Mouse (Mus musculus) layer of hippocampus, adult 9-11 months (tissue): ENCODE data around the gene Olfr1080.
"Not testable (repeated sequence)": the region's sequence is repeated elsewhere in the genome, so short reads cannot be mapped to it uniquely, and the experiment has no call there.

Source experiments
- DNase-seq: peaks from one replicate; pipeline ENCODE4 v3.0.0; 2022

The Olfr1080 gene

DNA sequence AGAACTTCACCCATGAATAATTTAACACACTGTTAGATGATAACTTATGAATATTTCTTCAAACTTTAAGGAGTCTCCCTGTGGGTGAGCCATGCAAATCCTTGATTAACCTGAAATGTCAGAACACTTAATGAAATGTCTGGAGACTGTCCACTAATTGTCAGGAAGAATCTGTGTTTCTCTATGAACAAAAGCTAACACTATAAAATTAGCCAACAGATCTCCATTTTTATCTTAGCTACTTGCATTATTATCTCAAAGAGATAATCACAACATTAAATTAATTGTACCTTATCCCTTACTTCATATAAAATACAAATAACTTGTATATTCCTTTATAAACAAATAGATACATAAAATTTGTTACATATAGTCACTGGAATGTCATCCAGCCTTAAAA is at the start of gene Olfr1080:
Olfr1080 (minus strand) TSS at position 101 of the 400 bp plus-strand sequence.
- DNase-seq = not testable (repeated sequence)

DNA sequence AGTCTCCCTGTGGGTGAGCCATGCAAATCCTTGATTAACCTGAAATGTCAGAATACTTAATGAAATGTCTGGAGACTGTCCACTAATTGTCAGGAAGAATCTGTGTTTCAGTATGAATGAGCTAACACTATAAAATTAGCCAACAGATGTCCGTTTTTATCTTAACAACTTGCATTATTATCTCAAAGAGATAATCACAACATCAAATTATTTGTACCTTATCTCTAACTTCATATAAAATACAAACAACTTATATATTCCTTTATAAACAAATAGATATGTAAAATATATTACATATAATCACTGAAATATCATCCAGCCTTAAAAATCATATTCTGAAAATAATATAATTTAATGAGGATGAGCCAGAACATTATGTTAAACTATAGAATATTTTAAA is 40.8 kb upstream of the Olfr1080 start, which contains the start of gene Olfr1082:
Olfr1082 (minus strand) TSS at position 101 of the 400 bp plus-strand sequence.
- DNase-seq = not testable (repeated sequence)

DNA sequence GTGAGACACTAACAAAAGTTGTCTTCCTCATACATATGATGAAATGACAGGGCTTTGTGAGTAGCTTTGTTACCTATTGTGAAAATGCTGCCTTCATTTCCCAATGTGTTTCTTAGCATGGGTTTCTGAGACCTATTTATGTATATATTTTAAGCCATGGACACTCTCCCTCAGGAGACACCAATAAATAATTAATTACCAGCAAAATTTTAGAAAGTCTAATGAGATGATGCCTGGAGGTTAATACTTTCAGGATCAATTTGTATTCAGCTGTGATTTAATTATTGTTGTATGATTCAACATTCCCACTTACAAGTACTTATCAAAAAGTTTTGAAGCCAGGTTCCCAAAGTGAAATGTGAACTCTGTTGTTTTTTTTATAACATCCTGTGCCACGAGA is 15.7 kb downstream of the Olfr1080 start, which contains the start of gene Olfr1079:
Olfr1079 (minus strand) TSS at position 101 of the 400 bp plus-strand sequence.
- no peak for DNase-seq

DNA sequence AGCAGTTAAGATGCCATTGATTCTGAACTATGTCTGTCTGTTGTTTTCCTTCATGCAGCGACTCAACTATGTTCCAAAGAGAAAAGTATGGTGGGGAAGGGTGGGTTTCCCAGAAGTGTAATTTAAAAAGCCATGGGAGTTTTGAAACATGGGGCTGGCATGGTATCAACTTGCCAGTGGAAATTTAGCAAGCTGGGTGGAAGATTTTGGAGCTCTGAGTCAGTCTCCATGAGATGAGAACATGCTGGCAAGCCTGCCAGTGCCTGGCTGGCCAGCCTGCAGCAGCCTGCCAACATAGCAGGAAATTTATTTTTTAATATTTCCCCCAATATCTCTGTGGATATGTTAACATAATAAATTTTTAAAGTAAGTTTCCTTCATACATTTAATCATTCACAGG is 27.0 kb downstream of the Olfr1080 start:
- peak; percentile 59 for DNase-seq

DNA sequence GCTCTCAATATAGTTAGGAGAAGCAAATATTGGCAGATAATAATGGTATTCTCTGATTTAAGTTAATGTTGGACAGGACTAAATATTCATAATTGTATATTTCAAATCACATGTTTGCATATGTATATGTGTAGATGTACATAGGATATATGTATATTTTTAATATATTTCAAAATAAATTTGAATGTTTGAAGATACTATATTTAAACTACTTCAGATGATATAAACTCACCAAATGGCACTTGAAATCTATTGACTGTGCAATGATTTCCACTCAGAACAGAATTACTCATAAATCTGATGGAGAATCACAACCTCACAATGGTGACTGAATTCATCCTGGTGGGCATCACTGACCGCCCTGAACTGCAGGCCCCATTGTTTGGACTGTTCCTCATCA is 49.9 kb downstream of the Olfr1080 start, which contains the start of gene Olfr1076:
Olfr1076 (plus strand) TSS at position 301 of the 400 bp plus-strand sequence.
- DNase-seq = no peak
